Mouse (Mus musculus): ENCODE data around the gene Lamc1. TPM values are rescaled to one million over a fixed set of nuclear protein-coding genes. Genes with fewer than 3 reads are reported as not detected.

The Lamc1 gene
- polyA plus RNA-seq (2014; fragmentation: Nextera tagmentation; extraction: Ambion mirVana), result 29.5 and 31.9 TPM in 2 replicates

GRCm38 (mm10) chr1:153332444-153333295, at the start of gene Lamc1:
Lamc1 (minus strand) TSS chr1:153332786.
- Histone ChIP-seq H3K4me3 (ENCODE audit: low read depth, low read length) (peak within 1 kb of the TSS; percentile 93), H3K36me3 (ENCODE audit: control insufficient read depth, insufficient read depth, low read length) (no peaks in the 10 kb centered on the region), H3K4me2 (peak within 1 kb of the TSS; percentile 90), H3K27ac (ENCODE audit: low read depth, low read length) (peak within 1 kb of the TSS; percentile 78), H3K27me3 (replicated peaks; ENCODE audit: control insufficient read depth, insufficient read depth, low read length) (no peaks in the 10 kb centered on the region), H3K9me3 (ENCODE audit: control insufficient read depth, low read length) (no peaks in the 10 kb centered on the region), H3K4me1 (replicated peaks; ENCODE audit: control insufficient read depth, insufficient read depth, low read length) (peaks cover 10% of the 10 kb centered on the region; the same call in 1 of the 2 replicates), H3K9ac (ENCODE audit: low read depth, low read length) (peak within 1 kb of the TSS; percentile 86)
- ATAC-seq (replicated peaks; ENCODE audit: low FRiP score) (peak; percentile 81), DNase-seq (ENCODE audit: low spot score) (peak; percentile 93)
- under 1% methylated on average over 77 of the region's 85 CpGs for WGBS

- H3K4me1 ChIP-seq (replicated peaks; ENCODE audit: control insufficient read depth, insufficient read depth, low read length), result no peaks in the 10 kb centered on the region
- H3K9me3 ChIP-seq (ENCODE audit: control insufficient read depth, low read length), result no peaks in the 10 kb centered on the region
- H3K27me3 ChIP-seq (replicated peaks; ENCODE audit: control insufficient read depth, insufficient read depth, low read length), result no peaks in the 10 kb centered on the region
- no peak for ATAC-seq (replicated peaks; ENCODE audit: low FRiP score)
- no peak overlapping the region for H3K9ac ChIP-seq (ENCODE audit: low read depth, low read length)
- no peaks in the 10 kb centered on the region for H3K36me3 ChIP-seq (ENCODE audit: control insufficient read depth, insufficient read depth, low read length)
- WGBS, result 89% methylated on average over 9 of the region's 9 CpGs
- DNase-seq (ENCODE audit: low spot score), result no peak
- H3K4me2 ChIP-seq, result no peak overlapping the region
- no peak overlapping the region for H3K27ac ChIP-seq (ENCODE audit: low read depth, low read length)
- H3K4me3 ChIP-seq (ENCODE audit: low read depth, low read length), result no peak overlapping the region
These were observed 48.2 kb upstream of the Lamc1 start for GRCm38 (mm10) chr1:153380746-153381282.

GRCm38 (mm10) chr1:153379832-153380231, 47.2 kb upstream of the Lamc1 start:
- H3K36me3 ChIP-seq (ENCODE audit: control insufficient read depth, insufficient read depth, low read length), result no peaks in the 10 kb centered on the region
- no peaks in the 10 kb centered on the region for H3K4me1 ChIP-seq (replicated peaks; ENCODE audit: control insufficient read depth, insufficient read depth, low read length)
- H3K4me2 ChIP-seq, result no peak overlapping the region
- no peak for DNase-seq (ENCODE audit: low spot score)
- WGBS, result 77% methylated on average over 5 of the region's 5 CpGs
- no peak overlapping the region for H3K4me3 ChIP-seq (ENCODE audit: low read depth, low read length)
- no peaks in the 10 kb centered on the region for H3K9me3 ChIP-seq (ENCODE audit: control insufficient read depth, low read length)
- no peak for ATAC-seq (replicated peaks; ENCODE audit: low FRiP score)
- H3K27me3 ChIP-seq (replicated peaks; ENCODE audit: control insufficient read depth, insufficient read depth, low read length), result no peaks in the 10 kb centered on the region
- no peak overlapping the region for H3K9ac ChIP-seq (ENCODE audit: low read depth, low read length)
- H3K27ac ChIP-seq (ENCODE audit: low read depth, low read length), result no peak overlapping the region

- H3K4me2 ChIP-seq, result no peak overlapping the region
- no peak overlapping the region for H3K4me3 ChIP-seq (ENCODE audit: low read depth, low read length)
- H3K27me3 ChIP-seq (replicated peaks; ENCODE audit: control insufficient read depth, insufficient read depth, low read length), result no peaks in the 10 kb centered on the region
- no peaks in the 10 kb centered on the region for H3K4me1 ChIP-seq (replicated peaks; ENCODE audit: control insufficient read depth, insufficient read depth, low read length)
- no peak overlapping the region for H3K9ac ChIP-seq (ENCODE audit: low read depth, low read length)
- H3K27ac ChIP-seq (ENCODE audit: low read depth, low read length), result no peak overlapping the region
- no peaks in the 10 kb centered on the region for H3K9me3 ChIP-seq (ENCODE audit: control insufficient read depth, low read length)
- H3K36me3 ChIP-seq (ENCODE audit: control insufficient read depth, insufficient read depth, low read length), result no peaks in the 10 kb centered on the region
- ATAC-seq (replicated peaks; ENCODE audit: low FRiP score), result no peak
- 57% methylated on average over 6 of the region's 6 CpGs for WGBS
- no peak for DNase-seq (ENCODE audit: low spot score)
These were observed 46.0 kb upstream of the Lamc1 start for GRCm38 (mm10) chr1:153378587-153378986.

- Histone ChIP-seq H3K9me3 (ENCODE audit: control insufficient read depth, low read length) (no peaks in the 10 kb centered on the region), H3K4me3 (ENCODE audit: low read depth, low read length) (no peak overlapping the region), H3K27me3 (replicated peaks; ENCODE audit: control insufficient read depth, insufficient read depth, low read length) (no peaks in the 10 kb centered on the region), H3K36me3 (ENCODE audit: control insufficient read depth, insufficient read depth, low read length) (no peaks in the 10 kb centered on the region), H3K4me1 (replicated peaks; ENCODE audit: control insufficient read depth, insufficient read depth, low read length) (no peaks in the 10 kb centered on the region), H3K4me2 (no peak overlapping the region), H3K9ac (ENCODE audit: low read depth, low read length) (no peak overlapping the region), H3K27ac (ENCODE audit: low read depth, low read length) (no peak overlapping the region)
- DNase-seq (ENCODE audit: low spot score), result no peak
- ATAC-seq (replicated peaks; ENCODE audit: low FRiP score), result no peak
- WGBS, result 45% methylated on average over 6 of the region's 6 CpGs
These were observed 43.9 kb upstream of the Lamc1 start for GRCm38 (mm10) chr1:153376446-153376845.

GRCm38 (mm10) chr1:153374136-153374535, 41.5 kb upstream of the Lamc1 start:
- DNase-seq (ENCODE audit: low spot score) (no peak), ATAC-seq (replicated peaks; ENCODE audit: low FRiP score) (no peak)
- Histone ChIP-seq H3K27me3 (replicated peaks; ENCODE audit: control insufficient read depth, insufficient read depth, low read length) (no peaks in the 10 kb centered on the region), H3K4me3 (ENCODE audit: low read depth, low read length) (no peak overlapping the region), H3K36me3 (ENCODE audit: control insufficient read depth, insufficient read depth, low read length) (no peaks in the 10 kb centered on the region), H3K4me2 (no peak overlapping the region), H3K9me3 (ENCODE audit: control insufficient read depth, low read length) (no peaks in the 10 kb centered on the region), H3K9ac (ENCODE audit: low read depth, low read length) (no peak overlapping the region), H3K4me1 (replicated peaks; ENCODE audit: control insufficient read depth, insufficient read depth, low read length) (no peaks in the 10 kb centered on the region), H3K27ac (ENCODE audit: low read depth, low read length) (no peak overlapping the region)
- WGBS, result 81% methylated on average over 4 of the region's 4 CpGs

GRCm38 (mm10) chr1:153371846-153372245, 39.3 kb upstream of the Lamc1 start:
- 84% methylated on average over 3 of the region's 3 CpGs for WGBS
- no peaks in the 10 kb centered on the region for H3K36me3 ChIP-seq (ENCODE audit: control insufficient read depth, insufficient read depth, low read length)
- ATAC-seq (replicated peaks; ENCODE audit: low FRiP score) (no peak), DNase-seq (ENCODE audit: low spot score) (no peak)
- H3K27ac ChIP-seq (ENCODE audit: low read depth, low read length), result no peak overlapping the region
- H3K4me2 ChIP-seq, result no peak overlapping the region
- no peak overlapping the region for H3K9ac ChIP-seq (ENCODE audit: low read depth, low read length)
- no peaks in the 10 kb centered on the region for H3K27me3 ChIP-seq (replicated peaks; ENCODE audit: control insufficient read depth, insufficient read depth, low read length)
- H3K4me3 ChIP-seq (ENCODE audit: low read depth, low read length), result no peak overlapping the region
- no peaks in the 10 kb centered on the region for H3K9me3 ChIP-seq (ENCODE audit: control insufficient read depth, low read length)
- no peaks in the 10 kb centered on the region for H3K4me1 ChIP-seq (replicated peaks; ENCODE audit: control insufficient read depth, insufficient read depth, low read length)

- no peak overlapping the region for H3K9ac ChIP-seq (ENCODE audit: low read depth, low read length)
- H3K9me3 ChIP-seq (ENCODE audit: control insufficient read depth, low read length), result no peaks in the 10 kb centered on the region
- WGBS, result 59% methylated on average over 6 of the region's 6 CpGs
- no peak overlapping the region for H3K4me3 ChIP-seq (ENCODE audit: low read depth, low read length)
- no peak for ATAC-seq (replicated peaks; ENCODE audit: low FRiP score)
- no peak overlapping the region for H3K27ac ChIP-seq (ENCODE audit: low read depth, low read length)
- DNase-seq (ENCODE audit: low spot score), result no peak
- no peaks in the 10 kb centered on the region for H3K36me3 ChIP-seq (ENCODE audit: control insufficient read depth, insufficient read depth, low read length)
- H3K27me3 ChIP-seq (replicated peaks; ENCODE audit: control insufficient read depth, insufficient read depth, low read length), result no peaks in the 10 kb centered on the region
- no peaks in the 10 kb centered on the region for H3K4me1 ChIP-seq (replicated peaks; ENCODE audit: control insufficient read depth, insufficient read depth, low read length)
- no peak overlapping the region for H3K4me2 ChIP-seq
These were observed 36.4 kb upstream of the Lamc1 start for GRCm38 (mm10) chr1:153369011-153369410.

- no peak for ATAC-seq (replicated peaks; ENCODE audit: low FRiP score)
- Histone ChIP-seq H3K9ac (ENCODE audit: low read depth, low read length) (no peak overlapping the region), H3K27ac (ENCODE audit: low read depth, low read length) (no peak overlapping the region), H3K27me3 (replicated peaks; ENCODE audit: control insufficient read depth, insufficient read depth, low read length) (no peaks in the 10 kb centered on the region), H3K4me1 (replicated peaks; ENCODE audit: control insufficient read depth, insufficient read depth, low read length) (no peaks in the 10 kb centered on the region), H3K36me3 (ENCODE audit: control insufficient read depth, insufficient read depth, low read length) (no peaks in the 10 kb centered on the region), H3K4me3 (ENCODE audit: low read depth, low read length) (no peak overlapping the region), H3K4me2 (no peak overlapping the region), H3K9me3 (ENCODE audit: control insufficient read depth, low read length) (no peaks in the 10 kb centered on the region)
- 57% methylated on average over 5 of the region's 5 CpGs for WGBS
- peak; percentile 20 for DNase-seq (ENCODE audit: low spot score)
These were observed 34.5 kb upstream of the Lamc1 start for GRCm38 (mm10) chr1:153367048-153367447.

Data from liver, embryonic 11.5 days (tissue).